Mouse (Mus musculus): ENCODE measurements around the gene Fam107b. TPM values are rescaled to one million over a fixed set of nuclear protein-coding genes. Genes with fewer than 3 reads are reported as not detected.

Fam107b gene
- total RNA-seq, 1 experiment from 2014 or later, result 778 TPM

DNA sequence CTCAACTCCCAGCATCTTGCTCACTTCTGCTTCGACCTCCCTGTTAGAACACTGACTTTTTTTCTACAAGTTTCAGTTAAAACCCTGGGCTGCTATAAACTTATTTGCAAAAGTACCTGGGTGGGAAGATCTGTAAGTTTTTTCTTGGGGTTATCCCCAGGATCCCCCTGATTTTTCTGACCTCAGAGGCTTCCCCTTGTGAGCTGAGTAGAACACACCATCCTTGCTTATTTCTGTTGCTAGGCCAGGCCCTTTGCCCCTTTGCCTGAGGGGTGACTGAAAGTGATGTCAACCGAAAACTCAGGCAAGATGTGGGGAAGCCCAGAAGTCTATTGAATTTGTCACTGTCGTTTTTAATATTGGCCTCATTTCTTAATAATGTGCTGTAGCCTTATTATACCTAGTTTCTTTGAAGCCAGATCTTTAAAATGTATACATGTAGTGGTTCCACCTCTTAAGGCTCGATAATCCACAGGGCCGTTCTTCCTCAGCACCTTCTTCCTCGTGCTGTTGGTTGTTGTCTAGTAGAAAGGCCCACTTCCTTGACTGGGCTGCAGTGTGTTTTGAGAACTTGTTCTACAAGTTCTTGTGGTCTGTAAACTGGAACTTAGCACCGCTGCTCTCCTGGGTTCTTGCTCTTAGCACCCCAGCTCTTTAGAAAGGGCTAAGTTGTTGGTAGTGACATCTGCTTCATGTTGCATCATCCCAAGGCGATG, 153.3 kb downstream of the Fam107b start:
- peak; percentile 67 for ATAC-seq (replicated peaks; ENCODE audit: insufficient number of reproducible peaks, low FRiP score, low TSS enrichment, poor library complexity, severe bottlenecking)

GRCm38 (mm10) chr2:3726501-3727078, 156.3 kb downstream of the Fam107b start:
- ATAC-seq (replicated peaks; ENCODE audit: insufficient number of reproducible peaks, low FRiP score, low TSS enrichment, poor library complexity, severe bottlenecking), result peak; percentile 37

DNA sequence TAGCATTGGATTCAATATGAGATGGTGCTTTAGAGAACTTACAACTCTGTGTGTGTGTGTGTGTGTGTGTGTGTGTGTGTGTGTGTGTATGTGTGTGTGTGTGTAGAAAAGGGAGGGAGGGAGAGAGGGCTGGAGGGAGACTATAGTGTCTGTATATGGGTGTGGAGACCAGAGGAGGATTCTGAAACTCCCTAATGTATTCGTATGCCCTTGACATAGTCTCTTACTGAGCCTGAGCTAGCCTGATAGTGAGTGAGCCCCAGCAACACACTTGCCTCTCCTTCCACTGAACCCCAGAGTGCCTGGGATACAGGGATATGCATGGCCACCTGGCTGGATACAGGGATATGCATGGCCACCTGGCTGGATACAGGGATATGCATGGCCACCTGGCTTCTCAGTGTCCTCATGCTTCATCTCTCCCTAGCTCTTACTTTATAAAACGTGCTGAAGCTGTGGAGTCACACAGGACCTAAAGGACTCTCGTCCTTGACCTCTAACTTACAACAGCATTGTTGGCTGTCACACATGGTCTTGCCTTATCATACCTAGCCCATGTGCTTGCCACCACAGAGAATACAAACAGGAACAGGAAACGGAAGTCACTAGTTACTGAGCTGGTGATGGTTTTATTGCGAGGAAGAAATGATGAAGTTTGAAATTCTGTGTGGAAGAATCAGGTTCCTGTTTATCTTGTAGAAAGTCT, 157.1 kb downstream of the Fam107b start:
- peak; percentile 60 for ATAC-seq (replicated peaks; ENCODE audit: insufficient number of reproducible peaks, low FRiP score, low TSS enrichment, poor library complexity, severe bottlenecking)

DNA sequence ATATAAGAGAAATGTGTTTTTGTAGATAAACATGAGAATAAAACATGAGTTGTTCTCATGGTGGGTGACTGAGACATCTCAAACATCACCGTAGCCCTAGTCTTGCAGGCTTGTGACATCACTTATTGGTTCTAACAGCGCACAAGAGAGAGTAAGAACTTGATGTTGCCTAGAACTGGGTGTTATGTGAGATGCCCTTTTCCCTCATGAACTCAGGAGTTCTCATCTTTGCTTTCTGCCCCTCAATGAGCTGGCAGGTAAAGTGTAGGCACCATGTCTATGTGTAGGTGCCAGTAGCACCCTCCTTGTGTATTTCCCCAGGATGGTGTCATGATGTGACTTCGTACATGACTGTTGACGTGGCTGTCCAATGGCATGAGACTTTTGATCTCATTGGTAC, 157.8 kb downstream of the Fam107b start:
- ATAC-seq (replicated peaks; ENCODE audit: insufficient number of reproducible peaks, low FRiP score, low TSS enrichment, poor library complexity, severe bottlenecking), result no peak

GRCm38 (mm10) chr2:3729586-3729985, 159.3 kb downstream of the Fam107b start:
- no peak for ATAC-seq (replicated peaks; ENCODE audit: insufficient number of reproducible peaks, low FRiP score, low TSS enrichment, poor library complexity, severe bottlenecking)

DNA sequence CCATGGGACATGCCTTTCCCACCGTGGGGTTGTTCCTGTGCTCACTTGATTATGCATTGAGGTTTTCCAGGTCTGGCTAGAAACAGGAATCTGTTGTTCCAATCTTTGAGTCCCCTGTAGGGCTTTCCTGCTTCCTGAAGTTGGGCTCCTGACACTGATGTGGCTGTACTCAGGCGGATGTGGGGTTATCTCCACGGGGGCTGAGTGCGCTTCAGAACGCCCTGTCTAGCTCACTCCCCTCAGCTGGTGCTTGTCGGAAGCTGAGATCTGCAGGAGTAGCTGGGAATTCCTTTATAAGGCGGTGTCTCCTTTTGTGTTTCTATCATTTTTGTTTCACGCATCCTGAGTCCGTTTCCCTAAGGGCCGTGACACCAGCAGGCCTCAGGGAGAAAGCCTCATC, 160.5 kb downstream of the Fam107b start:
- no peak for ATAC-seq (replicated peaks; ENCODE audit: insufficient number of reproducible peaks, low FRiP score, low TSS enrichment, poor library complexity, severe bottlenecking)

DNA sequence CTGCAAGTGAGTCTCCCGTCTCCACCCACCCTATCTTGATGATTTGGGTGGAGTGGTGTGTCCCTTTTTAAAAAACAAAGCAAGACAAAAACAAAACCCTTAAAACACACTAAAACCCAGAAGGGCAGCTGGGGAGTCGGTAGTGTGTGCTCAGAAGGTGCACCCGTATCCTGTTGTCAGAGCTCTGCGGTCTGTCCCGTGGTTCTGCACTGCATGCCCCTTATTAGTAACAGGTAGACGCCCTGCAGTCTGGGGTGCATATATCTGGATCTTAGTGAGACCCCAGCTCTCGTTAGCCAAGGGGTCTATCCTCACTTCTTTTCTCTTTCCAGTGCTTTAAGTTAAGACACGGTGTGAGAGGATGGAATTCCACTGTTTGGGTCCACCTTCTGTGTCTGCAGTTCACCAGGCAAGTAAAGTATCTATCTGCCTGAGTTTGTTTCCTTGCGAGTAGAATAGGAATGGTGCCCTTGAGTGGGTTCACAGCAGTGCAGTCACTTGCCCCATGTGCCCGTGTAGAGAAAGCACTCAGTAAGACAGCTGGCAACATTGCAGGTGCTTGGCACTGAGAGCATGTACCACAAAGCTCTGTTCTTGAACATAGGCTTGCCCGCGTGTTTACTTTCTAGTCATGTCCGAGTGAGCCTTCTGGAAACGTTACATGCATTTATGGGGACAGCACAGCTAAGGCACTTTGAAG, 161.2 kb downstream of the Fam107b start:
- no peak for ATAC-seq (replicated peaks; ENCODE audit: insufficient number of reproducible peaks, low FRiP score, low TSS enrichment, poor library complexity, severe bottlenecking)

DNA sequence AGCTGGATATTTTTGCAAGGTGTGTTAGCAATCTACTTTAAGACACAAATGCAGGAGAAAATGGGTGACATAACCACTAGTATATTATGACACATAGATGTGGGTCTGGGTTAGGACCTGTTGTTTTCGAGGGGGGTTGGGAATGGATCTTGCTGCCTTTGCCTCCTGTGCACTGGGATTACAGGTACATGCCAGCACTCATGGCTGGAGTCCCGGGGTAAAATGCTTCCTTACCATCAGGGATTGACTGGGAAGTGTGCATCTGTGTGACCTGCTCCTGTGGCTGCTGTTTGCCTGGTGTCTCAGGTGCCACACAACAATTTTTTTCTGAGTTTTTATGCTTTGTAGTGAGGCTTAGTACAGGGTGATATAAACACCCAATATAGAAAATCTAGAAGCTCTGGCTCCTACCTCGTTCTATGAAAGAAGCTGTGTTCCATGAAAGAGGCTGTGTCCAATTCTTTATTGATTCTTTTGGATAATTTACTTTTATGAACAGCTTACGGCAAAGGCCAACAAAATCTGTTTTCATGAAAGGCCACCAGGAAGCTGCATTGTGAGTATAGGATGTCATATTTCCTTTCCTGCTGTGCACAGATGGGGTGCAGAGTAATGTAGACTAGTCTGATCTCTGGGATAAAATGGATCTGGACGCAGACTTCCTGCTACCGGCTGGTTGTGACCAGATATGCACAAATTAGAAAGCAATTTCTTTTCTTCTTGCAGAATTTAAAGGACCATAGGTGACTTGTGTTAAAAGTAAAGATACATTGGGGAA, 167.8 kb downstream of the Fam107b start:
- ATAC-seq (replicated peaks; ENCODE audit: insufficient number of reproducible peaks, low FRiP score, low TSS enrichment, poor library complexity, severe bottlenecking), result no peak

DNA sequence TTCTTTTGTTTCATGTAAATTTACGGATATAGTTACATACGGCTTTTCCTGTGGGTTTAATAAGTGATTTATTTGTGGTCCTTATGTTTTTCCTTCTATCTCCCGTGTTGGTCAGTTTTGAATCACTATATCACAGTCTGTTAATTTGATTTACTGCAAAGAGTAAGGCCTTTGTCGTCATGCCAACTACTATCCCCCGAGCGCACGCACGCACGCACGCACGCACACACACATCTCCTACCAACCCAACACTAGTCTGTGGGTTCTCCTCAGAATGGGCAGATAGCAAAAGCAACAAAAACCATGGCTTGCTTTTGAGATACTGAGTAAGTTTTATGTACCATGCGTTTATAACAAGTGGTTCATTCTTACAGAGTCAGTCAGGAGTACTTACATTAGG, 168.4 kb downstream of the Fam107b start:
- ATAC-seq (replicated peaks; ENCODE audit: insufficient number of reproducible peaks, low FRiP score, low TSS enrichment, poor library complexity, severe bottlenecking), result no peak

DNA sequence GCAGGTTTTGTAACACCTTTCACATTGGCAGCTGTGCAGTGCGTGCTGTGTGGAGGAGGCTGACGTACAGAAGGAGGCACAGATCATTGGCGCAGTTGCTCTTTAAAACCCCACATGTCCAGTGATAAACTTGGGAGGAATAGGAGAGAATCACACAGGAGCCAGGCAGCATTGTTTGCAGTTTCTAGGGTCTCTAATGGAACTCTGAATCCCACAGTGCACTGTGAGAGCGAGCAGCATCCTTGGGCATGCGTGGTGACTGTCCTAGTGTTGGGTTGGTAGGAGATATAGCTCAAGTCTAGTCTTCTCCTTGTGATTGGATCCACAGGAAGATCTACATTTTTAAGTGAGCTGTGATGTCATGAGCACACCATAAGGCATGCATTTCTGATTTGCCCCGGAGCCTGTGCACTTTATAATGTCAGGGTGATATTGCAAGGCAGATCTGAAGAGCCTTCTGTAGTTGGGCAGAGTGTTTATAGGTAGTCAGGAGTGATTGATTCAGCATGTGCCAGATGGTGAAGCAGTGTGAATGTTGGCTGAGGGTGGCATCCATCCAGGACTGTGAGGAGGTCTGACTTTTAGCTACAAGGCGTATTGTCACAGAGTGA, 169.2 kb downstream of the Fam107b start:
- no peak for ATAC-seq (replicated peaks; ENCODE audit: insufficient number of reproducible peaks, low FRiP score, low TSS enrichment, poor library complexity, severe bottlenecking)

GRCm38 (mm10) chr2:3740256-3740655, 170.0 kb downstream of the Fam107b start:
- ATAC-seq (replicated peaks; ENCODE audit: insufficient number of reproducible peaks, low FRiP score, low TSS enrichment, poor library complexity, severe bottlenecking), result peak; percentile 69

GRCm38 (mm10) chr2:3740670-3741069, 170.4 kb downstream of the Fam107b start:
- ATAC-seq (replicated peaks; ENCODE audit: insufficient number of reproducible peaks, low FRiP score, low TSS enrichment, poor library complexity, severe bottlenecking), result no peak

DNA sequence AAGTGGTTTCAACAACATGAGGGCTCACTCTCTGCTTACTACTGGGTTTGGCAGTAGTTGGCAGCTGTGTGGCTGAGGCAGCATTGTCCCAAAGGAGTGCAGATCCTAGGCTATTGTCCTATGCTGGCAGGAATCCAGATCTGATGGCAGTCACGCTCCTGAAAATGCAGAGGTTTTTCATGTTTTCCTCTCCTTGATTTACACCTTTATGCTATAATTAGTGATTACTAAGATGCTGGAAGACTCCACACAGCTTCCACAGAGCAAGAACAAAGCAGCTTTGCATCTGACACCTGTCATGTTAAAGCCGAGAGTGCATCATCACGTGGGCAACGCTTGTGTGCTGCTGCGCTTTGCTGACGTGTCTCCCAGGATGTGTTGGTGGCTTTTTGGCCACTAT, 172.2 kb downstream of the Fam107b start:
- ATAC-seq (replicated peaks; ENCODE audit: insufficient number of reproducible peaks, low FRiP score, low TSS enrichment, poor library complexity, severe bottlenecking), result no peak

GRCm38 (mm10) chr2:3745041-3745440, 174.8 kb downstream of the Fam107b start:
- ATAC-seq (replicated peaks; ENCODE audit: insufficient number of reproducible peaks, low FRiP score, low TSS enrichment, poor library complexity, severe bottlenecking), result no peak

- ATAC-seq (replicated peaks; ENCODE audit: insufficient number of reproducible peaks, low FRiP score, low TSS enrichment, poor library complexity, severe bottlenecking), result no peak
Observed at GRCm38 (mm10) chr2:3745910-3746606, 175.8 kb downstream of the Fam107b start.

DNA sequence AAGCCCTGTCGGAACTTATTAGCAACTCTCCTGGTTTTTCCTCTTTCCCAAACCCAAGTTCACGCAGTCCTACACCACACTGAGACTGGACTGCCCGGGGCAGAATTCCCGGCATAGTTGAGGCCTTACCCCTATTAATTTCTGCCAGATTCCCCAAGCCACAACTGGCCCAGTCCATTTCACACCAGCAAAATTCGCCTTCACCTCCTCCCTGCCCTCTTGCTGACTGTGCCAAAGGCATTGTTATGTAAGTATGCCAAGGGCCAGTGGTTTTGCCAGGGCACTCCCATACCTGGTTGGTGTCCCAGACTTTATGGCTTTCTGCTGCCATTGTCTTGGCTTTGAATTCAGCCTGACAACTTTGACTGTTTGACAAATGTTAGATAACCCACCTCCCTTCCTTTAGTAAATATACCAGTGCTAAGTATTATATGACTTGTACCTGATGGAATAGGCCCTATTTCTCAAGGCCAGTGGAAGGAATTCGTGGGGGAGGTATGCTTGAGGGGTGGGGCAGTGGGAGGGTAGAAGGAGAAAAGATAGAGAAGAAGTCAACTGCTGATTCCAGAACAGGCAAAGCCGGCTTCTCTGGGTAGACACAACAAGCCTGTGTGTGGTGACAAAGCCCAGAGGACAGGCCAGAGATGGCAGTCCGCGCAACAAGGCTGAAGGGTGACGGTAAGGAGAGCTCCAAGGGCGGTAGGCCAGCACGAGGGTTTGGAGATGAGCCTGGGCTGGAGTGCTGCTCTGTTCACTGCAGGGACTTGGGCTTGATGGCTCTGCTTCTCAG, 178.6 kb downstream of the Fam107b start:
- ATAC-seq (replicated peaks; ENCODE audit: insufficient number of reproducible peaks, low FRiP score, low TSS enrichment, poor library complexity, severe bottlenecking), result no peak

GRCm38 (mm10) chr2:3749504-3750024, 179.3 kb downstream of the Fam107b start:
- ATAC-seq (replicated peaks; ENCODE audit: insufficient number of reproducible peaks, low FRiP score, low TSS enrichment, poor library complexity, severe bottlenecking), result no peak

Measured in monocyte, adult 5-6 weeks (primary cell).